Comparison of ENCODE assay signal across 13 mouse cellular contexts in genomic region chr17:29213381-29214192, GRCm38 (mm10). TPM values are rescaled to one million over a fixed set of nuclear protein-coding genes. Genes with fewer than 3 reads are reported as not detected.
DNase-seq lines count a peak whose midpoint lies in the region; ATAC-seq lines count a peak whose summit lies in the region.
"Had no signal": no experiment of that assay in that cellular context is flagged by ENCODE, and none has a peak within 500 bp of the region (broad histone marks: within the 10 kb centered on the region; RNA-seq: fewer than 3 reads in every experiment).

No protein-coding gene starts in this region.

- no peak overlapping the region for H3K4me3 ChIP-seq in neural tube, embryonic 11.5 days (ENCODE audit: low read depth, low read length)
- no peak overlapping the region for H3K4me3 ChIP-seq in hindbrain, embryonic 12.5 days
- peak overlapping the region; percentile 25; the same call in 1 of the 2 replicates for H3K4me3 ChIP-seq in midbrain, embryonic 10.5 days

- H3K36me3 ChIP-seq in neural tube, embryonic 11.5 days (ENCODE audit: control insufficient read depth, insufficient read depth, low read length): no peaks in the 10 kb centered on the region
- no peaks in the 10 kb centered on the region for H3K36me3 ChIP-seq in hindbrain, embryonic 12.5 days
- no peaks in the 10 kb centered on the region for H3K36me3 ChIP-seq in midbrain, embryonic 10.5 days

- no peaks in the 10 kb centered on the region for H3K9me3 ChIP-seq in neural tube, embryonic 11.5 days (ENCODE audit: control insufficient read depth, low read length)
- no peaks in the 10 kb centered on the region for H3K9me3 ChIP-seq in hindbrain, embryonic 12.5 days (replicated peaks)
- no peaks in the 10 kb centered on the region for H3K9me3 ChIP-seq in midbrain, embryonic 10.5 days (replicated peaks)

- no peak overlapping the region for H3K4me2 ChIP-seq in neural tube, embryonic 11.5 days (ENCODE audit: low read depth)
- peak overlapping the region; percentile 43 for H3K4me2 ChIP-seq in hindbrain, embryonic 12.5 days (replicated peaks)

- no peaks in the 10 kb centered on the region for H3K27me3 ChIP-seq in neural tube, embryonic 11.5 days (ENCODE audit: control insufficient read depth, insufficient read depth, low read length)
- no peaks in the 10 kb centered on the region for H3K27me3 ChIP-seq in hindbrain, embryonic 12.5 days
- peaks cover 20% of the 10 kb centered on the region for H3K27me3 ChIP-seq in midbrain, embryonic 10.5 days (ENCODE audit: low read depth, poor library complexity, severe bottlenecking)

- peak overlapping the region; percentile 11; the same call in 1 of the 2 replicates for H3K9ac ChIP-seq in neural tube, embryonic 11.5 days (ENCODE audit: low read length)
- H3K9ac ChIP-seq in hindbrain, embryonic 12.5 days: peak overlapping the region; percentile 28; the same call in 1 of the 2 replicates

- intact Hi-C loops in left cerebral cortex, postnatal 14 days (cut with DNase I): no loop called here

- DNase-seq in neural tube, embryonic 11.5 days (ENCODE audit: low spot score): peak; percentile 50
- no peak for DNase-seq in neural tube, embryonic 10.5 days (ENCODE audit: extremely low spot score, low spot score)
- DNase-seq in midbrain, embryonic 10.5 days (ENCODE audit: low spot score): peak; percentile 50
- no peak for DNase-seq in thymus, postnatal 4 days
- DNase-seq in urinary bladder, postnatal 10 days (ENCODE audit: low spot score): no peak
- no peak for DNase-seq in left cerebral cortex, postnatal 14 days (ENCODE audit: low spot score in 2 of 2)
- DNase-seq in kidney, adult 18-20 months: no peak
- DNase-seq: adrenal gland, postnatal 14 days; cerebellum, adult 9-10 months; heart, postnatal 36 days; right cerebral cortex, postnatal 25 days; thymus, adult 2 months had no signal

- 11% methylated on average over 12 of the region's 12 CpGs for WGBS in neural tube, embryonic 11.5 days
- WGBS in hindbrain, embryonic 12.5 days: 7% methylated on average over 12 of the region's 12 CpGs
- WGBS in midbrain, embryonic 10.5 days: 12% methylated on average over 12 of the region's 12 CpGs

- H3K27ac ChIP-seq in neural tube, embryonic 11.5 days (ENCODE audit: low read depth, low read length): no peak overlapping the region
- H3K27ac ChIP-seq in hindbrain, embryonic 12.5 days: peak overlapping the region; percentile 84
- peak overlapping the region; percentile 77 for H3K27ac ChIP-seq in midbrain, embryonic 10.5 days (replicated peaks)

- peaks cover 12% of the 10 kb centered on the region for H3K4me1 ChIP-seq in neural tube, embryonic 11.5 days (ENCODE audit: control insufficient read depth, insufficient read depth, low read length)
- H3K4me1 ChIP-seq in hindbrain, embryonic 12.5 days: peaks cover 43% of the 10 kb centered on the region
- peaks cover 55% of the 10 kb centered on the region for H3K4me1 ChIP-seq in midbrain, embryonic 10.5 days

- ATAC-seq in neural tube, embryonic 11.5 days (ENCODE audit: insufficient read depth, low FRiP score, low TSS enrichment): peak; percentile 23; the same call in 1 of the 2 replicates
- peak; percentile 77 for ATAC-seq in hindbrain, embryonic 12.5 days (ENCODE audit: low FRiP score)

RNA-seq across cellular contexts. Expression of gene Cpne5, which starts 24.4 kb away (rescaled TPM):
- polyA plus RNA-seq in neural tube, embryonic 11.5 days (2014; fragmentation: Nextera tagmentation; extraction: Ambion mirVana): 3.3 and 4.4 TPM in 2 replicates
- polyA plus RNA-seq in hindbrain, embryonic 12.5 days (2016; fragmentation: Nextera tagmentation; extraction: Ambion mirVana): 6.0 and 6.1 TPM in 2 replicates
- 10.7 and 14.8 TPM in 2 replicates for polyA plus RNA-seq in midbrain, embryonic 10.5 days (2016; fragmentation: Nextera tagmentation; extraction: Ambion mirVana)
- 10 to 100 TPM; 82.0 to 86.5 TPM for total RNA-seq in left cerebral cortex, postnatal 14 days (2021)

RNA-seq across cellular contexts. Expression of gene Ppil1, which starts 50.4 kb away (rescaled TPM):
- polyA plus RNA-seq in neural tube, embryonic 11.5 days (2014; fragmentation: Nextera tagmentation; extraction: Ambion mirVana): 152 and 165 TPM in 2 replicates
- polyA plus RNA-seq in hindbrain, embryonic 12.5 days (2016; fragmentation: Nextera tagmentation; extraction: Ambion mirVana): 102 and 105 TPM in 2 replicates
- 205 and 232 TPM in 2 replicates for polyA plus RNA-seq in midbrain, embryonic 10.5 days (2016; fragmentation: Nextera tagmentation; extraction: Ambion mirVana)
- 10 to 100 TPM; 17.8 to 17.9 TPM for total RNA-seq in left cerebral cortex, postnatal 14 days (2021)

RNA-seq across cellular contexts. Expression of gene BC004004, which starts 55.0 kb away (rescaled TPM):
- polyA plus RNA-seq in neural tube, embryonic 11.5 days (2014; fragmentation: Nextera tagmentation; extraction: Ambion mirVana): 62.2 and 69.4 TPM in 2 replicates
- polyA plus RNA-seq in hindbrain, embryonic 12.5 days (2016; fragmentation: Nextera tagmentation; extraction: Ambion mirVana): 72.5 and 76.9 TPM in 2 replicates
- polyA plus RNA-seq in midbrain, embryonic 10.5 days (2016; fragmentation: Nextera tagmentation; extraction: Ambion mirVana): 62.8 and 67.9 TPM in 2 replicates
- total RNA-seq in left cerebral cortex, postnatal 14 days (2021): 100 to 1,000 TPM in 1 of 2 experiments, 10 to 100 TPM in 1; 87.5 to 103 TPM

Comparison
In these comparisons a context has a peak if more than half of its experiments do, and no peak if none do; other contexts are left out.
1. DNase-seq: peak in neural tube, embryonic 11.5 days (single experiment) and midbrain, embryonic 10.5 days (single experiment); none in neural tube, embryonic 10.5 days (single experiment), thymus, postnatal 4 days (single experiment), urinary bladder, postnatal 10 days (single experiment), left cerebral cortex, postnatal 14 days (0 of 2) and kidney, adult 18-20 months (single experiment).